Mouse (Mus musculus) heart, embryonic 10.5 days (tissue): Measurements from ENCODE around the gene Tada2b. TPM values are rescaled to one million over a fixed set of nuclear protein-coding genes. Genes with fewer than 3 reads are reported as not detected.
A peak's percentile ranks its signal among the peaks of the same experiment; 100 is the strongest.

Experiments used
- DNase-seq: peaks from one replicate; pipeline ENCODE4 v3.0.0-alpha.2; 2017; ENCODE audit warnings: low spot score
- H3K27ac ChIP-seq: fragments of 300-500 bp; sonication (generic); 2 replicates; pipeline ENCODE4 v1.5.1; 2016; ENCODE audit warnings: mild to moderate bottlenecking
- H3K27me3 ChIP-seq: fragments of 300-500 bp; sonication (generic); 2 replicates; pipeline ENCODE4 v1.6.1; 2016; ENCODE audit warnings: mild to moderate bottlenecking; ENCODE audit not compliant: poor library complexity, insufficient read depth, severe bottlenecking
- H3K36me3 ChIP-seq: fragments of 300-500 bp; sonication (generic); 2 replicates; pipeline ENCODE4 v1.6.1; 2016; ENCODE audit warnings: mild to moderate bottlenecking, moderate library complexity
- H3K4me1 ChIP-seq: fragments of 300-500 bp; sonication (generic); 2 replicates; pipeline ENCODE4 v1.6.1; 2016; ENCODE audit warnings: mild to moderate bottlenecking
- H3K4me3 ChIP-seq: fragments of 300-500 bp; sonication (generic); 2 replicates; pipeline ENCODE4 v1.5.1; 2016; ENCODE audit warnings: mild to moderate bottlenecking, moderate library complexity
- H3K9me3 ChIP-seq: fragments of 300-500 bp; sonication (generic); 2 replicates; pipeline ENCODE4 v1.6.1; 2016; ENCODE audit warnings: mild to moderate bottlenecking, moderate library complexity
- WGBS: fragments of 180-500 bp; shearing (Covaris S2); methylation state at CpG from one replicate; pipeline ENCODE4 v1.1.7; 2016; 5-methylcytosine and 5-hydroxymethylcytosine counted together
- polyA plus RNA-seq: library from polyadenylated mRNA; unstranded; fragments of >200 nt; fragmentation: Nextera tagmentation; extraction: Ambion mirVana; gene quantifications from 2 replicates; pipeline ENCODE4 v1.2.1, GENCODE M21; 2016

Gene Tada2b
- polyA plus RNA-seq, 1 experiment from 2014 or later = 1.2 TPM

DNA sequence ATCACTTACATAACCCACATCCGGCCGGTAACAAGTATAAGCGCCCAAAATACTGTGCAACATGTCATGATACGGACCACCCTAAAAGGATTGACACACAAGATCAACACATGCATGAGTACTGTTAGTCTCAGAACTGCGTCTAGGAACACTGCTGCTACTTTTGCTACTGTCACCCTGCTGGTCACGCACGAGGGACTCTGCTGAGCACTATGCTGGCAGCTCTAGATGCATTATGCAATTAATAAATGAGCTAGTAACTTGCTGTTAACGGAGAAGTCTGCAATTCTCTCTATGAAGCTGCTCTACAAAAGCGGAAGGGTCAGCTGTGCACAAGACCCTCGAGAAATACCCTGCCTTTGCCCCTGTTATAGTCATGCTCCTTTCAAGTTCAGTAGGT, 24.3 kb upstream of the Tada2b start:
- no peak for DNase-seq
- WGBS = 95% methylated on average over 10 of the region's 10 CpGs

DNA sequence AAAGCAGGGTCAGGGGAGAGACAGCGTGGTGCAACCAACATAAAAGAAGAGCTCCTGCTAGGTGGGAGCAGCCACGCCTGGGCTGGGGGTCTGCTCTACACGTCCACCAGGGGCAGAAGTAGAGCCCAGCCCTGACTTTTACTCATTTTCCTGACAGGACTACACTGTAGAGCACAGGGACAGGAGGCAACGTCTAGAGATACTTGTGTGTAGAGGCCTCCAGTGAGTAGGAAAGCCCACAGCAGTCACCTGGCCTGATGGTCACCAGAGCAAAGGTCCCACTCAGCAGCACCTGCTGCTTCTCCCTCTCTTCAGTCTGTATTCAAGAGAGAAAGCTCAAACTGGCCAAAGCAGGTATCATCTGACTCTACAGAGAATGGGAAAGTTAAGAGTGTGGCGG, 21.6 kb upstream of the Tada2b start:
- H3K27me3 ChIP-seq = no peaks in the 10 kb centered on the region

More for the DNA sequence above, 24.3 kb upstream of the Tada2b start:
- Histone ChIP-seq H3K36me3 (peaks cover 76% of the 10 kb centered on the region), H3K27me3 (no peaks in the 10 kb centered on the region), H3K4me3 (no peak overlapping the region), H3K27ac (no peak overlapping the region), H3K9me3 (no peaks in the 10 kb centered on the region), H3K4me1 (no peaks in the 10 kb centered on the region)

DNA sequence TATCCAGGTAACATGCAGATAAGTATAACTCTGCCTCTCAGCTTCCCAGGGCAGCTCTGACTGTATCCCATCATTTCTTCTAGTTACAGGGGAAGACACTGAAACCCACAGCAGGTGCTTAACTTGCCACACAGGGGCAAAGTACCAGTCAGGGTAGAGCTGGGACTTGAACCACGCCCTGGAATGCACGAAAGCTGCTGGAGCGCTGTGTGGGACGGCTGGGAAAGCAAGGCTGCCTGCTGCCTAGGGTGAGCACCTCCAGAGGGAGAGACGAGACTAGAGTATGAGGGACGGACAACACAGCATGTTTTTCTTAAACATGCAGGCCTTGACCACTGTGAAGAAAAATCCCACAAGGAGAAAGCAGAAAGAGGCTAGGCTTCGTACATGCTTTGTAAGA, 21.1 kb upstream of the Tada2b start:
- Histone ChIP-seq H3K27me3 (no peaks in the 10 kb centered on the region), H3K4me1 (no peaks in the 10 kb centered on the region), H3K36me3 (peaks cover 70% of the 10 kb centered on the region), H3K9me3 (no peaks in the 10 kb centered on the region), H3K27ac (no peak overlapping the region), H3K4me3 (no peak overlapping the region)
- WGBS = 88% methylated on average over 7 of the region's 7 CpGs
- no peak for DNase-seq

More for the DNA sequence above, 21.6 kb upstream of the Tada2b start:
- Histone ChIP-seq H3K27ac (no peak overlapping the region), H3K9me3 (no peaks in the 10 kb centered on the region), H3K4me3 (no peak overlapping the region), H3K4me1 (no peaks in the 10 kb centered on the region), H3K36me3 (peaks cover 71% of the 10 kb centered on the region)
- DNase-seq = no peak
- WGBS = 80% methylated on average over 5 of the region's 5 CpGs

DNA sequence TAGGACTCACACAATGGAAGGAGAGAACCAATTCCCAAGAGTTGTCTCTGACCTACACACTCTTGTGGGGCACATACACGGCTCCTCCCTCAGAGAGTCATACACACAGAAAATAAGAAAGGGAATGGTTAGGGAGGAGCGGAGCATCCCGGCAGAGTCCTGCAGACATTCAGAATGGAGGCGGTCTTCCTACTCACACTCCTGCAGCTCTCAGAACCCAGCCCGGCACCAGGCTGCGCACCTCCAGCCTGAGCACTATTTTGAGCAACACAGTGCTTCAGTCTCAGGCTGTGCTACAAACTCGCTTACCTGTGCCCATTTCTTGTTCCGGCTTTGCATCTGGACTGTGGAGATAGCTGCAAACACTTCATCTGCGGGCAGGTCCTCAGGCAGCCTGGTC, 10.6 kb upstream of the Tada2b start:
- no peaks in the 10 kb centered on the region for H3K4me1 ChIP-seq
- no peaks in the 10 kb centered on the region for H3K27me3 ChIP-seq
- no peak for DNase-seq
- WGBS = 91% methylated on average over 9 of the region's 9 CpGs
- peaks cover 68% of the 10 kb centered on the region for H3K36me3 ChIP-seq
- no peaks in the 10 kb centered on the region for H3K9me3 ChIP-seq
- no peak overlapping the region for H3K4me3 ChIP-seq
- H3K27ac ChIP-seq = no peak overlapping the region

DNA sequence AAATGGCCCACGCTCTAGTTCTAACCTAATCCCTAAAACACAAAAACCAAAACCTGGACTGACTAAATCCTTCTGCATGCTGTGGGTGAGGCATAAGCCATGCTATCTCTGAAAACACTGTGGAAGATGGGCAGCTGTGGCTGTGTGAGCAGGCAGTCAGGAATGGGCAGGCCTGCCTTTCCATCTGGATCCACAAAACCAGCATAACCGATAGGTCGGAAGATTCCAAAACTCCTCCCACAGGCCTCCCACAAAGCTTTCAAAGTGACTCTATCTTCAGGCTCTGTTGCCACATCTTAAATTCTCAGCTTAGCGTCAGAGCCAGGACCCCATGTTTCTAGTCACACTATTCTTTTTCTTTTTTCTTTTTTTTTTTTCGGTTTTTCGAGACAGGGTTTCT, 9.8 kb upstream of the Tada2b start:
- 86% methylated on average over 6 of the region's 6 CpGs for WGBS
- H3K4me3 ChIP-seq = no peak overlapping the region
- no peak overlapping the region for H3K27ac ChIP-seq
- peaks cover 64% of the 10 kb centered on the region for H3K36me3 ChIP-seq
- no peak for DNase-seq
- H3K4me1 ChIP-seq = no peaks in the 10 kb centered on the region
- H3K27me3 ChIP-seq = no peaks in the 10 kb centered on the region
- H3K9me3 ChIP-seq = no peaks in the 10 kb centered on the region

DNA sequence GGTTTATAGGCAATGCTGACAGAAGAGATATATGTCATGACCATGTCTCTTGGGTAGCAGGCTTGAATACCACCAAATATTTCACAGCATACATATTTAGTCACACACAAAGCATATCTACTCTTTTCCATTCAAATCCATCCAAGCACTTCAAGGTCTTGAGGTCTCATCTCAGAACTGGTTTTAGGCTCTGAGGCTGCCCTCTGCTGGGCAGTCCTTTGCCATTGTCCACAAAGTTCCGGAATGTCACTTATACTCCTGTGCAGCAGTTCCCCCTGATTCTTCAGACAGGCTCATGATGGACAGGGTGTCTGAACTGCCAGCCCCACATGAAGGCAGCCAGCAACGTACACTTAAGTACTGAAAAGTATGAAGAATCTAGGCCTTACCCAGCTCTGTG, 5.1 kb upstream of the Tada2b start:
- H3K9me3 ChIP-seq = no peaks in the 10 kb centered on the region

DNA sequence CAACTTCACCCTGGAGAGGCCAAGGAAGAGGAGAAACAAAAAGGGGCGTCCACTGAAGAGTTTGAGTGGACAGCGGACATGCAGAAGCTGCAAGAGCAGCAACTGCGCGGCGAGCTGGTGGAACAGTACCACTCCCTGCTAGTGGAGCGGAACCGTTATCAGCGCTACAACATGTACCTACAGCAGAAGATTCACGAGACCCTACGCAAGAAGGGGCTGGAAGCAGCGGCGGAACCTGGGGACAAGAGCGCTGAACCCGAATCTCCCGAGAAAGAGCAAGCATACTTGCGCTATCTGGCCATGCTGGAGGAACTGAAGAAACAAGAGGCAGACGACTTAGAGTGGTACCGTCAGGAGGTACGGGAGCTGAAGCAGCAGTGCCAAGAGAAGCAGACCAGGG, 1.2 kb upstream of the Tada2b start:
- peak overlapping the region; percentile 93 for H3K4me3 ChIP-seq
- 23% methylated on average over 19 of the region's 19 CpGs for WGBS
- H3K9me3 ChIP-seq = no peaks in the 10 kb centered on the region
- DNase-seq = no peak
- H3K27ac ChIP-seq = 0 out of 2 replicates have a peak overlapping the region, but pooled peaks have one; percentile 38
- peaks cover 38% of the 10 kb centered on the region for H3K4me1 ChIP-seq
- peaks cover 20% of the 10 kb centered on the region for H3K27me3 ChIP-seq
- H3K36me3 ChIP-seq = peaks cover 8% of the 10 kb centered on the region

More for the DNA sequence above, 5.1 kb upstream of the Tada2b start:
- WGBS = 58% methylated on average over 2 of the region's 2 CpGs
- H3K4me3 ChIP-seq = no peak overlapping the region
- no peak for DNase-seq
- peaks cover 32% of the 10 kb centered on the region for H3K36me3 ChIP-seq
- H3K4me1 ChIP-seq = peaks cover 17% of the 10 kb centered on the region
- no peak overlapping the region for H3K27ac ChIP-seq
- peaks cover 20% of the 10 kb centered on the region for H3K27me3 ChIP-seq

DNA sequence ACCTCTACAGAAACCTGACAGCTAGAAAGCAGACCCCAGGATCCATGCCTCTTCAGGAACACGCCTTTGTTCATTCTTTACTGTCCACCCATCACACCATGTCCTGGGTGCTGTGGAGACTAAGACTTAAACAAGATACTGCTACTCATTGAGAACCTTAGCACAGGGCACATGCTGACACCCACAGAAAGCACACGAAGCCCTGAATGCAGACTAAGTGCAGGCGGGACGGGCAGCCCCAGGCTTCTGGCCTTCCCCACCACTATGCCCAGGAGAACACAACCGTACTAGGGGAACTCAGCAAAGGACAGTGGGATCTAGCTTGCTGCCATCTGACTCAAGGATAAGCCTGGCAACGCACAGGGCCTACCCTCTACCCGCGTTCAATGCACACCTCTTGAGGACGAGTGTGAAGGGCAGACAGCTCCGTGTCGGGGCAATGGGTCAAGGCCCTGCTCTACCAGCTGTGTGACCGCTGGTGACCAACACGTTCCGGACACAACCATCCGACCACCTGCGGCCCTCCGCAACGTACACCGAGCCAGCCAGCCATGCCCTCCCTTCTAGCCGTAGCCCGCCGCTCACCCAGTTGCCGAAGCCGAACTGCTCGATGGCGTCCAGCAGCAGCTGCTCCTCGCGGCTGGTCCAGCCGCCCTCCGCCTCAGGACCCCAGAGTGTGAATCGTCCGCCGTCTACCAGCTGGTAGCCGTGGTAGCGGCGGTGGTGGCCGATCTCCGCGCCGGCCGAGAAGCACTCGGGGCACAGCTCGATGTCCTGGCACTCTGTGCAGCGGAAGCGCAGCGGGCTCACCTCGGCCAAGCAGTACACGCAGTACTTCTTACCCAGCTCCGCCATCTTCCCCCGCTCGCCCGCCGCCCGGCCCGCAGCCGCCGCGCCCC, 633 bp downstream of the Tada2b start:
- H3K4me1 ChIP-seq = peaks cover 51% of the 10 kb centered on the region
- peaks cover 20% of the 10 kb centered on the region for H3K27me3 ChIP-seq
- WGBS = 5% methylated on average over 58 of the region's 58 CpGs
- H3K27ac ChIP-seq = peak overlapping the region; percentile 90
- H3K4me3 ChIP-seq = peak overlapping the region; percentile 93
- no peaks in the 10 kb centered on the region for H3K9me3 ChIP-seq
- peak; percentile 85 for DNase-seq
- peaks cover 8% of the 10 kb centered on the region for H3K36me3 ChIP-seq

DNA sequence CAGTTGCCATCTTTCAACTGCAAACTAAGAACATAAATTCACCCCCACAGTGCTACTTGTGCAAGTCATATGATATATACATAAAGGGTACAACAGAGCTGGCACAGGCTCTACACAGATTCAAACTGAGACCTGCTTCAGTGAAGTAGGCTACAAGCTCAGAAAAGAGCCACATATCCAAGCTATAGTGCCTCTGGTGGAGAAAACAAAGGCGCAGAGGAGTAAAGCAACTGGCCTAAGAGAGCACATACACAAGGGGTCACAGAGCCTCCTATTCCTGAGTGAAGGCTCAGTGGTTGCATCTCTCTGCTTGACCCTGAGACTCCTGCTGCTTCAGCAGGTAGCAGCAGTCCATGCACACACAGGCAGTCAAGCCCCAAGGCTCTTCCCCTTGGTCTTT, 3.0 kb downstream of the Tada2b start:
- H3K27ac ChIP-seq = no peak overlapping the region
- no peak for DNase-seq
- H3K4me1 ChIP-seq = peaks cover 51% of the 10 kb centered on the region

DNA sequence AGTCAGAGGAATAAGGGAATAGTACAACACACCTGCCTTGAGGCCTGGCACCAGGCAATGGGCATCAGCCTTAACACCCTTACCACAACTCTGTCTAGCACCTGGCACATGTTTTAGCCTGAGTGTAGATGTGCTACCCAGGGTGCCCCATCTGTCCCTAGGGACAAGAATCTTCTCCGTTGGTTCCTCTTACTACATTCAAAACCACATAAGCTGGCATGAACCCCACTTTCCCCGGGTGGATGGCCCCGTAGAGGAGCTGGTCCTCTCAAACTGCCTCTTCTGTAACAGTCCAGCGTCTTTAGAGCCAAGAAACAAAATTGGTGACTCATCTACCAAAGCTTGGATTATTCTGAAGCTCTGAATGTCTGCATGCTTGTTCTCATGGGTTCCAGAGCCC, 3.7 kb downstream of the Tada2b start:
- DNase-seq = no peak
- H3K27ac ChIP-seq = no peak overlapping the region
- H3K27me3 ChIP-seq = peaks cover 4% of the 10 kb centered on the region
- H3K36me3 ChIP-seq = peaks cover 20% of the 10 kb centered on the region
- 94% methylated on average over 4 of the region's 4 CpGs for WGBS
- H3K9me3 ChIP-seq = no peaks in the 10 kb centered on the region
- H3K4me1 ChIP-seq = peaks cover 46% of the 10 kb centered on the region
- no peak overlapping the region for H3K4me3 ChIP-seq

More for the DNA sequence above, 3.0 kb downstream of the Tada2b start:
- no peaks in the 10 kb centered on the region for H3K9me3 ChIP-seq
- no peak overlapping the region for H3K4me3 ChIP-seq
- 72% methylated on average over 1 of the region's 1 CpGs for WGBS
- peaks cover 15% of the 10 kb centered on the region for H3K36me3 ChIP-seq
- peaks cover 11% of the 10 kb centered on the region for H3K27me3 ChIP-seq

DNA sequence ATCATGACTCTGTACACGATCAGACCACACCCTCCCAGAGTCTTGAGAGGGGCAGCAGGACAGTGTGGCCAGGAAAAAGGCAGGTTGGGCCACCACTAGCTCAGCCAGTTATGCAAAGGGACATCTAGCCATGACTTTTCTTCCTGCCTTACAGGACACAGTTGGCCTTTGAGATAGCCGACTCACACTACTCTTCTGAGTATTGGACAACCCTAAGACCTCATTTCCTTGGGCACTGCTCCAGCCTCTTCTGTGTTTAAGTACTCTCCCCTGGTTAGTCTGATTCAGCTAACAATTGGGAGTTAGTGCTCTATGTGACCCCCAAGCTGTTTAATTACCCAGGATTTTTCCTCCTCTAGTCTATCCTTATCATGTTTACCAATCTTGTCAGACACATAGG, 4.3 kb downstream of the Tada2b start:
- DNase-seq = no peak
- Histone ChIP-seq H3K9me3 (no peaks in the 10 kb centered on the region), H3K27ac (no peak overlapping the region), H3K4me3 (no peak overlapping the region), H3K4me1 (peaks cover 39% of the 10 kb centered on the region), H3K36me3 (peaks cover 24% of the 10 kb centered on the region), H3K27me3 (no peaks in the 10 kb centered on the region)
- 74% methylated on average over 2 of the region's 2 CpGs for WGBS

DNA sequence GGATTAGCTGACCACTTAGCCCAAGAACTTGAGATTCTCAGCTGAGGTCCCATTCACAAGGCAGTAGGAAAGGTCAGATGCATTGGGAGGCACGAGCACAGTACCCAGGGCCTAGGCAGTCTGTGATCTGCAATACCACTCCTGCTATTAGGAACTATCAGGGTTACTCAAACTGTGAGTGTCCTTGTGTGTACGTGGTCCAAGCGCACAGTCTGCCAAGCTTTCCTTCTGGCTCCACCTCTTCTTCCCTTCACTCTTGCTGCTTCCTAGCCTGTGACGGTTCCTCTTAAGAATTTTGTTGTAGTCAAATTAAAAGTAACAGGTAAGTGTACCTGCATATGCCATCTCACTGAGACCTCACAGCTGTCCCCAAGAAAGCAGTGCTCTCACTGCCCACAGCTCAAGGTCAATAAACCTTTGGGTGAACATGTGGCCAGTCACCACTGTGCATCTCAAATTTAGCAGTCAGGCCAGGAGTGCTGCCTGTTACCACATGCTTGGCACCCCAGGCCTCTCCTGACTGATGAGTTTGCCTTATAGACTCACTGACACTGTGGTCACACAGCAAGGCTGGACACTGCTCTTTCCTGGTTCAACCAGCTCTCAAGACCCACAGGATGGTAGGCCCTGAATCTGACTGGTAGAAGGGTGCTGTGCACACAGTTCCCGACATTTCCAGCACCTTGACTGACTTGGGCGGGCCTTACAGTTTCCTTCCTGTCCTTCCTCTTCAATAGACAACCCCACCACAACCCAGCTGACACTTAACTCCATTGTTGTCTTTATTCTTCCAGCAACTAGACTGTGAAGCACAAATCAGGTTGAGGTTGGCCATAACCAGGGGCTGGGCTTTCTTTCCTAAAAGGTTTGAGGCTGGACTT, 5.3 kb downstream of the Tada2b start:
- Histone ChIP-seq H3K27ac (no peak overlapping the region), H3K4me1 (peaks cover 34% of the 10 kb centered on the region), H3K9me3 (no peaks in the 10 kb centered on the region), H3K4me3 (no peak overlapping the region), H3K27me3 (no peaks in the 10 kb centered on the region), H3K36me3 (peaks cover 31% of the 10 kb centered on the region)
- no peak for DNase-seq
- WGBS = 82% methylated on average over 6 of the region's 6 CpGs

DNA sequence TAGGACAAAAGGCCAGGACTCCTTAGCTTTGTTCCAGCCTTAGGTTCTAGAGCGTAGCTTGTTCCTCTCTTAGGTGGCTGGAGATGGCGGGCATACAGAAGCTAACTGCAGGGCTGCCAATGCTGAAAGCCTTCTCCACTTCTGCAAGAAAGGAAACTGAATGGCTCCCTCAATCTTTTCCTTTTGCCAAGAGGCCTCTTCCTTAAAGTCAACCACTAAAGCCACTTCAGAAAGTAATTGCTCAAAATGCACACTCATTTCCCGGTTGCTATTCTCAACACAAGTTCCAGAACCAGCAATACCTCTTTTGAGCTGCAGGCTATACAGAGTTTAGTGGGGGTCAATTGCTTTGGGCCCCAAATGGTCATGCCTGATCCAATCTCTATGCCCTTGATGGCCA, 6.6 kb downstream of the Tada2b start:
- no peaks in the 10 kb centered on the region for H3K9me3 ChIP-seq
- H3K4me3 ChIP-seq = no peak overlapping the region
- peaks cover 24% of the 10 kb centered on the region for H3K4me1 ChIP-seq
- H3K27ac ChIP-seq = no peak overlapping the region
- no peaks in the 10 kb centered on the region for H3K27me3 ChIP-seq
- WGBS = 86% methylated on average over 3 of the region's 3 CpGs
- DNase-seq = no peak
- peaks cover 43% of the 10 kb centered on the region for H3K36me3 ChIP-seq
